Mouse (Mus musculus): ENCODE measurements around the gene S100a16. TPM values are rescaled to one million over a fixed set of nuclear protein-coding genes. Genes with fewer than 3 reads are reported as not detected.
A peak's percentile ranks its signal among the peaks of the same experiment; 100 is the strongest.

S100a16 gene
- 37.2 and 40.0 TPM in 2 replicates for polyA plus RNA-seq (2014; fragmentation: Nextera tagmentation; extraction: Ambion mirVana)

- H3K36me3 ChIP-seq (ENCODE audit: control insufficient read depth, insufficient read depth, low read length), result no peaks in the 10 kb centered on the region
- H3K9me3 ChIP-seq (ENCODE audit: control insufficient read depth, low read length), result no peaks in the 10 kb centered on the region
- H3K27ac ChIP-seq (ENCODE audit: low read depth, low read length), result no peak within 1 kb of the TSS
- H3K4me2 ChIP-seq, result no peak within 1 kb of the TSS
- H3K27me3 ChIP-seq (ENCODE audit: control insufficient read depth, insufficient read depth, low read length), result no peaks in the 10 kb centered on the region
- no peak within 1 kb of the TSS for H3K4me3 ChIP-seq (ENCODE audit: low read depth, low read length)
- H3K4me1 ChIP-seq (ENCODE audit: control insufficient read depth, insufficient read depth, low read length), result peaks cover 5% of the 10 kb centered on the region; the same call in 1 of the 2 replicates
- DNase-seq (ENCODE audit: low spot score, missing footprints), result no peak
- WGBS, result 47% methylated on average over 10 of the region's 10 CpGs
- ATAC-seq (ENCODE audit: low FRiP score), result no peak
- no peak within 1 kb of the TSS for H3K9ac ChIP-seq (ENCODE audit: low read length)
Measured at GRCm38 (mm10) chr3:90537141-90537904, at the start of gene S100a16. Gene S100a16, plus strand, starts transcription at chr3:90537254.

DNA sequence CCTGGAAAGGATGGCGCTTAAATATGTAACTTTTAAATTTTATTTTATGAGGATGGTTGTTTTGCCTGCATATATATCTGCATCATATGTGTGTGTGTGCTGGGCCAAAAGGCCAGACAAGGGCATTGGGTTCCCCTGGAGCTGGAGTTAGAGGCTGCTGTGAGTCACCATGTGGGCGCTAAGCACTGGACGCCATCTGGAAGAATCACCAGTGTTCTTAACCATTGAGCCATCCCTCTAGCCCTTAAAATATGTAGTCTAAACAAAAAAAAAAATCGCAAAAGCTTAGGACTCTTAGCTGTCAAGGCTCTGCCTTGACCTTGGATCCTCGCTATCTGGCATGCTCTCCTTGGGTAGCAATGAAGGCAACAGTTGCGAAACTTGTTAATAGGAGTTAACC is 48.5 kb upstream of the S100a16 start:
- 94% methylated on average over 6 of the region's 6 CpGs for WGBS
- Histone ChIP-seq H3K36me3 (ENCODE audit: control insufficient read depth, insufficient read depth, low read length) (peaks cover 30% of the 10 kb centered on the region), H3K27me3 (ENCODE audit: control insufficient read depth, insufficient read depth, low read length) (no peaks in the 10 kb centered on the region), H3K4me3 (ENCODE audit: low read depth, low read length) (no peak overlapping the region), H3K4me1 (ENCODE audit: control insufficient read depth, insufficient read depth, low read length) (peaks cover 6% of the 10 kb centered on the region; the same call in 1 of the 2 replicates), H3K27ac (ENCODE audit: low read depth, low read length) (no peak overlapping the region), H3K4me2 (no peak overlapping the region), H3K9ac (ENCODE audit: low read length) (no peak overlapping the region), H3K9me3 (ENCODE audit: control insufficient read depth, low read length) (no peaks in the 10 kb centered on the region)
- ATAC-seq (ENCODE audit: low FRiP score) (no peak), DNase-seq (ENCODE audit: low spot score, missing footprints) (no peak)

DNA sequence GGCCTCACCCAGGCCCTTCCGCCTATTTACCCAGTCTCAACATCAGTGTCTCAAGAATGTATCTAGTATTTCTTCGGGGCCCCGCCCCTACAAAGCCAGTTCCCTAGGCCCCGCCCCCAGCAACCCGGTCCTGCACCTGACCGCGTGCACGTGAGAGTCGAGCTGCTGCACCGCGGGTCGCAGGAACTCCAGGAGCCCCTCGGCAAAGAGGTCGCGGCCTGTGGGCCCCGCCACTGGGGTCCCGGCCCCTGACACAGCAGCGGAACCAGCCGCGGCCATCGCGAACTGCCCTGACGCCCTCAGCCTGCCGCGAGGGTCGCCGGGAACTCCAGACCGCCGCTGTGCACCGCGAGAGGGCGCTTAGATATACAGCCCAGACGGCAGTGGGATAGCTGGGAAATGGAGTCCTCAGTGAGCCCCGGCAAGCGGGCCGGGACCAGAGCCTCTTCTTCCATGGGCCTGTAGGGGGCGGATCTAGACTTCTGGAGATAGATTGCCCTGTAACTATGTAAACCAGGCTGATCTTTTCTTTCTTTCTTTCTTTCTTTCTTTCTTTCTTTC is 46.3 kb upstream of the S100a16 start, which contains the start of gene Snapin:
Snapin (minus strand) TSS at position 338 of the 561 bp plus-strand sequence.
- peaks cover 22% of the 10 kb centered on the region for H3K36me3 ChIP-seq (ENCODE audit: control insufficient read depth, insufficient read depth, low read length)
- DNase-seq (ENCODE audit: low spot score, missing footprints) (peak; percentile 99), ATAC-seq (ENCODE audit: low FRiP score) (peak; percentile 98)
- H3K4me2 ChIP-seq, result peak within 1 kb of the TSS; percentile 61
- no peaks in the 10 kb centered on the region for H3K27me3 ChIP-seq (ENCODE audit: control insufficient read depth, insufficient read depth, low read length)
- H3K4me1 ChIP-seq (ENCODE audit: control insufficient read depth, insufficient read depth, low read length), result peaks cover 6% of the 10 kb centered on the region; the same call in 1 of the 2 replicates
- H3K27ac ChIP-seq (ENCODE audit: low read depth, low read length), result peak within 1 kb of the TSS; percentile 25; the same call in 1 of the 2 replicates
- peak within 1 kb of the TSS; percentile 79 for H3K4me3 ChIP-seq (ENCODE audit: low read depth, low read length)
- H3K9me3 ChIP-seq (ENCODE audit: control insufficient read depth, low read length), result no peaks in the 10 kb centered on the region
- 0% methylated on average over 37 of the region's 37 CpGs for WGBS
- H3K9ac ChIP-seq (ENCODE audit: low read length), result peak within 1 kb of the TSS; percentile 82

GRCm38 (mm10) chr3:90491350-90491749 is 45.7 kb upstream of the S100a16 start:
- Histone ChIP-seq H3K4me3 (ENCODE audit: low read depth, low read length) (no peak overlapping the region), H3K27me3 (ENCODE audit: control insufficient read depth, insufficient read depth, low read length) (no peaks in the 10 kb centered on the region), H3K4me1 (ENCODE audit: control insufficient read depth, insufficient read depth, low read length) (peaks cover 6% of the 10 kb centered on the region; the same call in 1 of the 2 replicates), H3K27ac (ENCODE audit: low read depth, low read length) (no peak overlapping the region), H3K4me2 (no peak overlapping the region), H3K9me3 (ENCODE audit: control insufficient read depth, low read length) (no peaks in the 10 kb centered on the region), H3K9ac (ENCODE audit: low read length) (no peak overlapping the region), H3K36me3 (ENCODE audit: control insufficient read depth, insufficient read depth, low read length) (peaks cover 16% of the 10 kb centered on the region)
- WGBS, result 43% methylated on average over 2 of the region's 2 CpGs
- peak; percentile 6; the same call in 1 of the 2 replicates for ATAC-seq (ENCODE audit: low FRiP score)
- DNase-seq (ENCODE audit: low spot score, missing footprints), result no peak

GRCm38 (mm10) chr3:90493831-90494540 is 43.1 kb upstream of the S100a16 start:
- Histone ChIP-seq H3K9me3 (ENCODE audit: control insufficient read depth, low read length) (no peaks in the 10 kb centered on the region), H3K9ac (ENCODE audit: low read length) (no peak overlapping the region), H3K27ac (ENCODE audit: low read depth, low read length) (no peak overlapping the region), H3K4me2 (no peak overlapping the region), H3K36me3 (ENCODE audit: control insufficient read depth, insufficient read depth, low read length) (peaks cover 18% of the 10 kb centered on the region), H3K4me3 (ENCODE audit: low read depth, low read length) (no peak overlapping the region), H3K27me3 (ENCODE audit: control insufficient read depth, insufficient read depth, low read length) (no peaks in the 10 kb centered on the region), H3K4me1 (ENCODE audit: control insufficient read depth, insufficient read depth, low read length) (peaks cover 6% of the 10 kb centered on the region; the same call in 1 of the 2 replicates)
- ATAC-seq (ENCODE audit: low FRiP score), result no peak
- no peak for DNase-seq (ENCODE audit: low spot score, missing footprints)
- WGBS, result 66% methylated on average over 4 of the region's 4 CpGs

DNA sequence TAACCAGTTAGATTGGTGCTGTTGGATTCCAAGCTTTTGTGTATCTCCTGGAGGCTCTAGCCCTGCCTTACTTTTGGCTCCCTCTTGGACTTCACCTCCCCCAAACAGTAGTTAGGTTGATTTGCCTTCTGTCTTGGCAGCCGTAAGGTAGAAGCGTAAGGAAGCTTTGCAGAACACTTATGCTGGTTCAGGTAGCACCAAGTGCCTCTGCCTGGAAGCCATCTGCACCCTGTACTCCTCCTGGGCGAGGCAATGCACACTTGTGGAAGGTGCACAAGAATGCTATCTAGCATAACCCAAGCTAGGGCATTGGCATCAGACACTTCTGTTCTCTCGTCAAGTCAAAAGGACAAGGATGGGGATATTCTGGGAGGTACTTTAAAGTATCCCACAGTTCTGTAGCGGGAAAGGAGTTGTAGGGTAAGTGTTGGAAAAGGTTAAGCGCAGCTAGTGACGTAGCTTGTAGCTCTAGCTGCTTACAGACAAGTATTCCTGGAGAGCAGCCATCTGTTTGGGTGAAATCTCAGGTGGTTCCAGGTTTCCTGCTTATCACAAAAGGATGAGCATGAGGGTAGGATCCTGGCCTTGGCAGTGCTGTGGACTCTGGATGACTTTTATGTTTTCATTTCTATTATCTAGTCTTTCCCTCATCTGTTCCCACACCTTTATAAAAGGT is 41.1 kb upstream of the S100a16 start:
- DNase-seq (ENCODE audit: low spot score, missing footprints), result no peak
- Histone ChIP-seq H3K4me1 (ENCODE audit: control insufficient read depth, insufficient read depth, low read length) (no peaks in the 10 kb centered on the region), H3K27ac (ENCODE audit: low read depth, low read length) (no peak overlapping the region), H3K4me3 (ENCODE audit: low read depth, low read length) (no peak overlapping the region), H3K4me2 (no peak overlapping the region), H3K27me3 (ENCODE audit: control insufficient read depth, insufficient read depth, low read length) (no peaks in the 10 kb centered on the region), H3K36me3 (ENCODE audit: control insufficient read depth, insufficient read depth, low read length) (peaks cover 22% of the 10 kb centered on the region), H3K9ac (ENCODE audit: low read length) (no peak overlapping the region), H3K9me3 (ENCODE audit: control insufficient read depth, low read length) (no peaks in the 10 kb centered on the region)
- WGBS, result 95% methylated on average over 7 of the region's 7 CpGs
- ATAC-seq (ENCODE audit: low FRiP score), result no peak

GRCm38 (mm10) chr3:90497597-90497996 is 39.5 kb upstream of the S100a16 start:
- Histone ChIP-seq H3K27me3 (ENCODE audit: control insufficient read depth, insufficient read depth, low read length) (no peaks in the 10 kb centered on the region), H3K4me1 (ENCODE audit: control insufficient read depth, insufficient read depth, low read length) (no peaks in the 10 kb centered on the region), H3K4me3 (ENCODE audit: low read depth, low read length) (no peak overlapping the region), H3K9me3 (ENCODE audit: control insufficient read depth, low read length) (no peaks in the 10 kb centered on the region), H3K9ac (ENCODE audit: low read length) (no peak overlapping the region), H3K36me3 (ENCODE audit: control insufficient read depth, insufficient read depth, low read length) (peaks cover 33% of the 10 kb centered on the region), H3K27ac (ENCODE audit: low read depth, low read length) (no peak overlapping the region), H3K4me2 (no peak overlapping the region)
- ATAC-seq (ENCODE audit: low FRiP score) (no peak), DNase-seq (ENCODE audit: low spot score, missing footprints) (no peak)

GRCm38 (mm10) chr3:90503444-90503843 is 33.6 kb upstream of the S100a16 start:
- Histone ChIP-seq H3K36me3 (ENCODE audit: control insufficient read depth, insufficient read depth, low read length) (peaks cover 45% of the 10 kb centered on the region), H3K27ac (ENCODE audit: low read depth, low read length) (no peak overlapping the region), H3K9me3 (ENCODE audit: control insufficient read depth, low read length) (no peaks in the 10 kb centered on the region), H3K9ac (ENCODE audit: low read length) (no peak overlapping the region), H3K4me3 (ENCODE audit: low read depth, low read length) (no peak overlapping the region), H3K4me2 (no peak overlapping the region), H3K27me3 (ENCODE audit: control insufficient read depth, insufficient read depth, low read length) (no peaks in the 10 kb centered on the region), H3K4me1 (ENCODE audit: control insufficient read depth, insufficient read depth, low read length) (peaks cover 11% of the 10 kb centered on the region)
- ATAC-seq (ENCODE audit: low FRiP score), result no peak
- 72% methylated on average over 4 of the region's 4 CpGs for WGBS
- no peak for DNase-seq (ENCODE audit: low spot score, missing footprints)
